Comparison of ENCODE assay signal across 11 mouse cellular contexts in the genomic region with DNA sequence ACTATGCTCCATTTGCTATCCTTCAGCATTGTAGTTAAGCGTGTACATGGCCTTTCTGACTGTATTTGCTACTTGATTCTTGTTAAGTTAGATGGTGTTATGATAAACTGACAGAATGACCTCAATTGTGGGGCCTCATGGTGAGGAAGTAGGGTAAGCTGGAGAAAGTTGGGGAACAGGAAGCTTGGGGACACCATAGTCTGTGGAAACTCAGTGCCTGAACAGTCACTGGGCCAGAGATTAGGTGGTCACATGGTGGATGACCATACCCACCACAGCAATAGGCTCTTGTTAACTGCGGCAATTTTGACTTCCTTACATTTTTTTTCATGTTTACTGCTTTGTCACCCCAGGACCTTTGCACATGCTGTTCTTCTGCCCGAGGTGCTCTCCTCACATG. TPM values are rescaled to one million over a fixed set of nuclear protein-coding genes. Genes with fewer than 3 reads are reported as not detected.
DNase-seq lines count a peak whose midpoint lies in the region; ATAC-seq lines count a peak whose summit lies in the region.
"Had no signal": no experiment of that assay in that cellular context is flagged by ENCODE, and none has a peak within 500 bp of the region (broad histone marks: within the 10 kb centered on the region; RNA-seq: fewer than 3 reads in every experiment).

No protein-coding gene starts in this region.

- no peak overlapping the region for H3K27ac ChIP-seq in embryonic facial prominence, embryonic 13.5 days
- no peak overlapping the region for H3K27ac ChIP-seq in embryonic facial prominence, embryonic 10.5 days (replicated peaks)
- H3K27ac ChIP-seq in lung, embryonic 15.5 days, result no peak overlapping the region
- H3K27ac ChIP-seq: forebrain, embryonic 12.5 days had no signal

- H3K4me1 ChIP-seq in embryonic facial prominence, embryonic 13.5 days, result peaks cover 11% of the 10 kb centered on the region
- H3K4me1 ChIP-seq in embryonic facial prominence, embryonic 10.5 days, result peaks cover 18% of the 10 kb centered on the region
- peaks cover 32% of the 10 kb centered on the region for H3K4me1 ChIP-seq in lung, embryonic 15.5 days

- no peaks in the 10 kb centered on the region for H3K9me3 ChIP-seq in embryonic facial prominence, embryonic 13.5 days
- H3K9me3 ChIP-seq in embryonic facial prominence, embryonic 10.5 days, result peaks cover 3% of the 10 kb centered on the region; the same call in 1 of the 2 replicates
- no peaks in the 10 kb centered on the region for H3K9me3 ChIP-seq in lung, embryonic 15.5 days
- H3K9me3 ChIP-seq: forebrain, embryonic 12.5 days had no signal

- no peak overlapping the region for H3K9ac ChIP-seq in embryonic facial prominence, embryonic 13.5 days
- no peak overlapping the region for H3K9ac ChIP-seq in lung, embryonic 15.5 days
- H3K9ac ChIP-seq: heart, embryonic 12.5 days had no signal

- DNase-seq in embryonic facial prominence, embryonic 10.5 days (ENCODE audit: low spot score), result no peak
- no peak for DNase-seq in lung, postnatal 25 days (ENCODE audit: low spot score)
- peak; percentile 88 for DNase-seq in induced T-regulatory cell, adult 2 months (ENCODE audit: low read depth)
- peak; percentile 52 for DNase-seq in naive thymus-derived CD4-positive, alpha-beta T cell, adult 2 months (ENCODE audit: low read depth)
- DNase-seq in ovary, postnatal 36 days (ENCODE audit: low spot score), result no peak
- no peak for DNase-seq in adrenal gland, postnatal 36 days
- DNase-seq: cerebellum, adult 9-11 months had no signal

- peaks cover 18% of the 10 kb centered on the region for H3K27me3 ChIP-seq in embryonic facial prominence, embryonic 13.5 days
- H3K27me3 ChIP-seq in embryonic facial prominence, embryonic 10.5 days (replicated peaks; ENCODE audit: low read depth, poor library complexity, severe bottlenecking), result peaks cover 37% of the 10 kb centered on the region
- no peaks in the 10 kb centered on the region for H3K27me3 ChIP-seq in lung, embryonic 15.5 days

- H3K36me3 ChIP-seq in embryonic facial prominence, embryonic 13.5 days, result no peaks in the 10 kb centered on the region
- H3K36me3 ChIP-seq in embryonic facial prominence, embryonic 10.5 days (replicated peaks), result no peaks in the 10 kb centered on the region
- H3K36me3 ChIP-seq in lung, embryonic 15.5 days, result no peaks in the 10 kb centered on the region
- H3K36me3 ChIP-seq: forebrain, embryonic 12.5 days; heart, embryonic 12.5 days had no signal

- ATAC-seq in embryonic facial prominence, embryonic 13.5 days (ENCODE audit: insufficient number of reproducible peaks, insufficient read depth, low FRiP score, low TSS enrichment, low read depth), result no peak
- ATAC-seq in lung, embryonic 15.5 days (ENCODE audit: borderline replicate concordance, extremely low read depth, low FRiP score, low TSS enrichment), result no peak

- H3K4me2 ChIP-seq in embryonic facial prominence, embryonic 13.5 days, result peak overlapping the region; percentile 96; the same call in 1 of the 2 replicates
- H3K4me2 ChIP-seq in lung, embryonic 15.5 days, result peak overlapping the region; percentile 77

- no peak overlapping the region for H3K4me3 ChIP-seq in embryonic facial prominence, embryonic 13.5 days
- H3K4me3 ChIP-seq in embryonic facial prominence, embryonic 10.5 days, result no peak overlapping the region
- H3K4me3 ChIP-seq in lung, embryonic 15.5 days, result no peak overlapping the region

- 85% methylated on average over 3 of the region's 3 CpGs for WGBS in embryonic facial prominence, embryonic 13.5 days
- 91% methylated on average over 3 of the region's 3 CpGs for WGBS in embryonic facial prominence, embryonic 10.5 days
- 77% methylated on average over 3 of the region's 3 CpGs for WGBS in lung, embryonic 15.5 days

RNA-seq across cellular contexts. Expression of a gene that starts 1.9 kb away (rescaled TPM):
- polyA plus RNA-seq in embryonic facial prominence, embryonic 13.5 days (2015; fragmentation: Nextera tagmentation; extraction: Ambion mirVana), result 15.6 and 18.1 TPM in 2 replicates
- 9.0 and 9.8 TPM in 2 replicates for polyA plus RNA-seq in embryonic facial prominence, embryonic 10.5 days (2016; fragmentation: Nextera tagmentation; extraction: Ambion mirVana)
- 32.8 and 37.1 TPM in 2 replicates for polyA plus RNA-seq in lung, embryonic 15.5 days (2015; fragmentation: Nextera tagmentation; extraction: Ambion mirVana)
- 10 to 100 TPM; 13.0 to 16.5 TPM for total RNA-seq in adrenal gland, postnatal 36 days (2021)

Comparison
In these comparisons a context has a peak if more than half of its experiments do, and no peak if none do; other contexts are left out.
1. DNase-seq: peak in induced T-regulatory cell, adult 2 months (single experiment) and naive thymus-derived CD4-positive, alpha-beta T cell, adult 2 months (single experiment); none in embryonic facial prominence, embryonic 10.5 days (single experiment), lung, postnatal 25 days (single experiment), ovary, postnatal 36 days (single experiment) and adrenal gland, postnatal 36 days (0 of 2).